Mouse (Mus musculus): ENCODE measurements around the gene Upk1a.
A peak's percentile ranks its signal among the peaks of the same experiment; 100 is the strongest.

The Upk1a gene

DNA sequence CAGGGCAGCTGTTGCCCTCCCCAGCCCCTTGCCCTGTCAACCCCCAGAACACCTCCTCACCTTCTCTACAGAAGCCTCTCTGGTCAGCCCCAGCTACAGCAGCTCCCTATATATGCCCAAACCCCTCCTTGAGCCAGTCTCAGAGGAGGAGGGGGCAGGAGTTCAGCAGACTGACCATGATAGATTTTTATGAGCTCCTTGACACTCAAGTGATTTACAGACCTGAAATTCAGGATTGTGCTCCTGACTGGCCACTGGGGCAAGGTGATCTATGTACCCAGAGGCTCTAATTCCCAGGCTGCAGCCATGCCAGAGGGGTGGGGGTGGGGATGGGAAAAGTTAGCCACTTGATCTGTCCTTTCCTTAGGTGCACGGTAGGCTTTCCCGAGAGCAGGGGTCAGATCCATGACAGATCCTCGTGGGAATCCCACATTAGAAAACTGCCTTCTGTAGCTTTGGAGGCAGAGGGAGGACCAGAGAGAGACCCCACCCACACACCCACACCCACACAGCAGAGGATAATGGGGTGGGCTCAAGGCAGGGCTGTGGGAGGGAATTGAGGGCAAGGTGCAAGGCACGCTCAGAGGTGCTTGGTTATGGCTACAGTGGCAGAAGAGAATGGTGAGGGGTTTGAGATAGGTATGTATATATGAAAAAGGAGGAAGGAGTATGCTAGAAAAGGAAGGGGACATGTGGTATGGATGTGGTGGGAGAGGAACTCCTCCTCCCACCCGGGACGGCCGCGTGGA lies at the start of gene Upk1a:
TSS of gene Upk1a (minus strand) at position 194 of the 749 bp plus-strand sequence.
- DNase-seq (ENCODE audit: low read depth, low spot score): no peak

GRCm38 (mm10) chr7:30649591-30650540 lies 37.2 kb upstream of the Upk1a start, which contains the start of gene Rbm42:
Rbm42 (minus strand) TSS chr7:30650317.
- DNase-seq (ENCODE audit: low read depth, low spot score): peak; percentile 99

DNA sequence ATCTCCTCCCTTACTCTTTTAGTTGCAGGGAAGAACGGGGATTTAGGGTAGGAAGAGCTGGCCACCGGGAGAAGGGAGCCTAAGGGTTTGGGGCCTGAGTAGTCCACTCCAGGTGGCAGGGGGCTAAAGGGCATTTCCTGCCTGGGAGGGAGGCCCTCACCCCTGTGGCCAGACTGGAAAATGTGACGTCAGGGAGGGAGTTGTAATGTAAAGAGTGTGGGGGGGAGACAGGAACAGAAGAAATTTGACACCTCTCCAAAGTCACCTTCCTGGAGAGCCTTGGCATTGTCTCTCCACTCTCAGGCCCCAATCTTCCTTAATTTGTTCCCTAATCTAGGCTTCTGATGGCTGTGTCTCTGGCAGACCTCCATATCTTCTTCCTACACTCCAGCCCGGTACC lies 26.4 kb upstream of the Upk1a start:
- no peak for DNase-seq (ENCODE audit: low read depth, low spot score)

GRCm38 (mm10) chr7:30636395-30636794 lies 23.7 kb upstream of the Upk1a start:
- no peak for DNase-seq (ENCODE audit: low read depth, low spot score)

- DNase-seq (ENCODE audit: low read depth, low spot score): no peak
These were observed 23.1 kb upstream of the Upk1a start, which contains the start of gene Etv2 for GRCm38 (mm10) chr7:30635752-30636151. Etv2 (minus strand) TSS chr7:30635852.

GRCm38 (mm10) chr7:30634621-30635020 lies 22.0 kb upstream of the Upk1a start:
- DNase-seq (ENCODE audit: low read depth, low spot score): peak; percentile 71

DNA sequence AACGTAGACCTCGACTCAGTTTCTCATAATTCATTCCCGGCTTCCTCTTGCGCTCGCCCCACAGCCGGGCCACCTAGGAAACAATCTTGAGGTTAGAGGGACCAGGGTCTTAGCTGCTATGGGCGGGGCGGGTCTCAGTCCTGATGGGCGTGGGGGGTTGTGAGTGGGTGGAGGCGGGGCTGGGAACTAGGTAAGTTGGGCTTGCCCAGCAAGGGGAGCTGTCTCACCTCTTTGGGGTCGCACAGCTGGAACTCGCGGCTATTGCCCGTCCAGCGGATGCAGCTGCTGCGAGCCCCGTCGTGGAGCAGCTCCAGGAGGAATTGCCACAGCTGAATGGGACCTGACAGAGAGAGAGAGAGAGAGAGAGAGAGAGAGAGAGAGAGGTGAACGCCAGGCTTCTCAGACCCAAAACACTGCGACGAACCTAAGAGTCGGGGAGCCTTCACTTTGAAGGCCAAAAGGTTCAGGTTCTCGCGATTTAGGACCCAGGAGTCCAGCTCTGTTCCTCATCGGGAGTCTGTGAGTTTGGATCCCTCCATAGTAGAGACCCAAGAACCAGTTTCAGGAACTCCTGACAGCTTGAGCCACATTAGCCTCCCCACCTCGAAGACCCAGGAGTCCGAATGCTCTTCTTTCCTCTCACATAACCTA lies 21.2 kb upstream of the Upk1a start:
- no peak for DNase-seq (ENCODE audit: low read depth, low spot score)

DNA sequence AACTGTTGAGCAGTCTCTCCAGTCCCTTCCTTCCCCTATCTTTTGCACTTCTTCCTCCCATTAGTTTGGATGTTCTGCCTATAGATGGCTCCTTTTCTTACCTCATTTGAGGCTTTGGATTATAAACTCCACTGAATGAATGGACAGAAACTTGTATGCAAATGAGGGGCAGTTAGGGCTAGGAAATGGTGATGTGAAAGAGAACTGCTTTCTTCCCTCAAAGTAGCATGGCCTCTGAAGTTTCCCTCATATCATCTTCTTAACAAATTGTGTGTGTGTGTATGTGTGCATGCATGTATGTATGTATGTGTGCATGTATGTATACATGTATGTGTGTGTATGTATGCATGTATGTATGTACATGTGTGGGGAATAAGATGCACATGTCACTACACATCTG lies 16.4 kb upstream of the Upk1a start:
- peak; percentile 43 for DNase-seq (ENCODE audit: low read depth, low spot score)

- DNase-seq (ENCODE audit: low read depth, low spot score): no peak
These were observed 14.0 kb upstream of the Upk1a start for GRCm38 (mm10) chr7:30626647-30627046.

DNA sequence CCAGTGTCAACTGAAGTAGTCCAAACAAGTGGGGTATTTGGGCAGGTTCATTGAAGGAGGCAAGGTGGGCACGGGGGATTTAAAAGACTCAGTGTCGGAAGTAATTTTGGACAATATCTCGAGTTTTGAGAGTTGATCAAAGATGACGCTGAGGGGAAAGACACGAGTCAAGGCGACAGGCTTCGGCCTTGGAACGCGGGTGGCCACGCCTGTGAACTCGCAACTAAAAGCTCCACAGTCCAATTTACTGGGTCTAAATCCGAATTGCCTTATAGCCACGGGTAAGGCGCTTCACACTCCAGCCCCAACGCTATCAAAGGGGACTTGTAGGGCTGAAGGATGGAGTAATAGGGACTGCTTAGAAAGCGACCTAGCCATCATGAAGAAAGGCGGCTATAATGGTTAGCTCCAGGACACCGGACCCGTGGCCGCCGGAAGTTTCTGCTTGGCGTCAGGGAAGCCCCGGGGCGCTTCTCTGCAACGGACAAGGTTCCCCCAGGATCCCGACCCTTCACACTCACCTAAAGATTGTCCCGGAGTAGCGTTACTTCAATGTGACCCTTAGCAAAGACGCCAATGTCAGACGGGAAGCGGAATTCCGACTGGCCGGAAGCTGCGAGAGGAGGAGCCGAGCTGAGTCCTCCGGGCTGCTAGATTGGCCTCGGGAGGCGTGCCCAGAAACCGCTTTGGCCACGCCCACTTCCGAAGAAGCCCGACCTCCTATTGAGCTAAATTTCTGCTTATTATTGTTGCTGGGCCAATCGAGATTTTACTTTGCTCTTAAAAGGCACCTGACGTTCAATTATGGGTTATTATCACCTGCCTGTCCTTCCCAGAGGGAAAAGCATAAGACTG lies 13.1 kb upstream of the Upk1a start, which contains the start of gene Cox6b1:
TSS of gene Cox6b1 (minus strand) at position 622 of the 855 bp plus-strand sequence.
- DNase-seq (ENCODE audit: low read depth, low spot score): peak; percentile 91

DNA sequence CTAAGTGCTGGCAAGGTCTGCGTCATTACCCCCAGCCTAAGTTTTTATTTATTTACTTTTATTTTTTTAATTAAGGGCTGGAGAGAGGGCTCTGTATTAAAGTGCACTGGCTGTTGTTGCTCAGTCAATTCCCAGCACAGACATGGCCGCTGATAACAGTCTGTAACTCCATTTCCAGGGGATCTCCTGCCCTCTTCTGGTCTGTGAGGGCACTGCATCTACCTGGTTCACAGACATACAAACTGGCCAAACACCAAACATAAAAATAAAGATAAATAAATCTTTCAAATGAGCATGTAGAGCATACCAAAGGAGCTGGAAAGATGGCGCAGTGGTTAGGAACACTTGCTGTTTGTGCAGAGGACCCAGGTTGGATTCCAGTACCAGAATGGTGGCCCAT lies 6.6 kb upstream of the Upk1a start:
- DNase-seq (ENCODE audit: low read depth, low spot score): peak; percentile 47

GRCm38 (mm10) chr7:30618658-30619057 lies 6.0 kb upstream of the Upk1a start:
- no peak for DNase-seq (ENCODE audit: low read depth, low spot score)

GRCm38 (mm10) chr7:30615049-30615760 lies 2.6 kb upstream of the Upk1a start:
- DNase-seq (ENCODE audit: low read depth, low spot score): no peak

DNA sequence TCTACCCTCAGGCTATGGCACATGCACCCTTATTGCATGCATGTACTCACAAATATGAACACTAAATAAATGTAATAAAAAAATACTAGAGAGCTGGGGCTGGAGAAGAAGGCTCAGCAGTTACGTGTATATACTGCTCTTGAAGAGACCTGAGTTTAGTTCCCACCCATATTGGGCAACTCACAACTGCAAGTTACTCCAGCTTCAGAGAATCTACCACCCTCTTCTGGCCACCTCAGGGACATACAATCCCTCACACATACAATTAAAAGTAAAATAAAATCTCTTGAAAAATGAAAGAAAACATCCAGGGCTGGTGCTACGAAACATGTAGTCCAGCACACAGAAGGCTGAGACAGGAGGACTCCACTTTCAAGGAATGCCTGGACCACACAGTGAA lies 1.8 kb upstream of the Upk1a start:
- peak; percentile 72 for DNase-seq (ENCODE audit: low read depth, low spot score)

DNA sequence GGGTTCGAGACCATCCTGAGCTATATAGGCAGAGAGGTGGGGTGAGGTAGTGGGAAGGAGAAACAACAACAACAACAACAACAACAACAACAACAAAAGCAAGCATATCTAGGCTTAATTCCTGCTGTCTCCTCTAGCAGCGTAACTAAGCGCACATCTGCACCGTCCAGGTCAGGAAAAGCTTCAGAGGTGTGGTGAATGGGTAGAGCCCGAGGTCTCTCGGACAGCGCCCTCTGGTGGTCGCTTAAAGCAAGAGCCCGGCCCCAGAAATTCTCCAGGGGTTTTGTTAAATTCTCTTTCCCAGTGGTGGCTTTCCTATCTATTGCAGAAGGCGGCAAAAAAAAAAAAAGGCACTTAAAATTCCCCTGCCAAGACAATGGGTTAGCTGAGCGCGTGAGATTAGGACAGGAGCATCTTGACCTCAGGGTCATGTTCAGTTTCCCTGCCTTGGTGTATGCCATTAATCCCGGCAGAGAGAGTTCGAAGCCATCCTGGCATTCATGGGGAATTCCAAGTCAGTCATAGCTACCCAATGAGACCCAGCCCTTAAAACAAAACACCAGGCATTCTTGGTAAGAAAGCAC lies 974 bp upstream of the Upk1a start:
- DNase-seq (ENCODE audit: low read depth, low spot score): peak; percentile 76

DNA sequence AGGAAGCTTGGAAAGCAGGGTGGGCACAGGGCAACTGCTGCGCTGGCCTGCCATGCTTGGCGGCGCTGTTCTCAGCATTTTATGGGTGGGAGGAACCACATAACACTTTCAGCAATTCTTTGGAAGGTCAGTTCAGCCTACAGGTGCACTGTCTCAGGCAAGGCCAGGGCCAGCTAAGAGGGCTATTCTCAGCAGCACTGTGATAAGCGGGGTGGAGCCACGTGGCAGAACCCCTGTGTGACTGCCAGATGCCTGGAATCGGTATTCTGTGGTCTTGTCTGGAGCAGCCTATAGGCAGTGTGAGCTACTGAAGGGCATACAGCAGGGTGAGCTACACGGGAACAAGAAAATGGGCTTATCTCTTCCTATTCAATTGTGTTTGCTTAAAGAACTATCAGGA lies 2.6 kb downstream of the Upk1a start:
- DNase-seq (ENCODE audit: low read depth, low spot score): no peak

GRCm38 (mm10) chr7:30608476-30608875 lies 4.2 kb downstream of the Upk1a start:
- peak; percentile 88 for DNase-seq (ENCODE audit: low read depth, low spot score)

- DNase-seq (ENCODE audit: low read depth, low spot score): peak; percentile 90
These were observed 4.8 kb downstream of the Upk1a start for GRCm38 (mm10) chr7:30607706-30608309.

DNA sequence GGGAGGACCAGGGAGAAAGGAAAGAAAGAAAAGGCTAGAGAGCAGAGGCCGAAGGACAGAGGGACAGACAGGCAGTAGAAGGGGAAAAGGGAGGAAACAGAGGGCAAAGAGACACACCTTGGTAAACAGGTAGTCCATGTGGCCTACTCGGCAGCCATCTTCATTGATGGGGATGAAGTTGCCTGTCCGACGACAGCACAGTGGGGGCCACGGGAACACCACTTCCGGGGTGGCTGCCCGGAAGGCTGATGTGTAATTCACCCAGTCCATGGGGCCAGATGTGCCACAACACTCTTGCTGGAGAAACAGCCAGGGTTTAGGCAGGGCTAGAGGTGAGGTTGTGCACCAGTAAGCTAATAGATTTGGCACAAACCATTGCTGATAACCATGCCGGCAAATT lies 7.7 kb downstream of the Upk1a start:
- no peak for DNase-seq (ENCODE audit: low read depth, low spot score)
